Mouse (Mus musculus): ENCODE measurements at regions not wholly inside any gene's neighbourhood (a gene's known extent, or its start where the extent isn't known, plus 50 kb on each side); places are given as distances from the start of the nearest gene placed in this dataset.

DNA sequence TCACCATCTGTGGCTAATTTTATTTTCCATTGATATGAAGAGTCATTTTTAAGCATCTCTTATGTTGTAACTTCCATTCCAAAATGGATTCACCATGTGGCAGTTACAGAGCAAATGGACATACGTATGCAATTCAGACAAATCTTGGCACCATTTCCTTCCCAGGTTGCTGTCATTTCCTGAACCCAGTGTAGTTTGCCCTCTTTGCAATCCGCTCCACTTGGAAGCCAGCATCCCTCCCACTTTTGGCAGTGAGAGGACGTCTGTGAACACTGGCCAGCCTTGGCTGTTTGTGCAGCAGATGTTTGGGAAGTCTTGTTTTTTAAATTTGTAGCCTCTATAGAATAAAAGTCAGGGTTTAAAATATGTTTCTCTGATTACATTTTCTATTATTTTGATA, 510.6 kb upstream of the Cdh7 start:
- peak in 1 of 2 experiments; percentile 13 for DNase-seq (ENCODE audit: low spot score in 2 of 2)

DNA sequence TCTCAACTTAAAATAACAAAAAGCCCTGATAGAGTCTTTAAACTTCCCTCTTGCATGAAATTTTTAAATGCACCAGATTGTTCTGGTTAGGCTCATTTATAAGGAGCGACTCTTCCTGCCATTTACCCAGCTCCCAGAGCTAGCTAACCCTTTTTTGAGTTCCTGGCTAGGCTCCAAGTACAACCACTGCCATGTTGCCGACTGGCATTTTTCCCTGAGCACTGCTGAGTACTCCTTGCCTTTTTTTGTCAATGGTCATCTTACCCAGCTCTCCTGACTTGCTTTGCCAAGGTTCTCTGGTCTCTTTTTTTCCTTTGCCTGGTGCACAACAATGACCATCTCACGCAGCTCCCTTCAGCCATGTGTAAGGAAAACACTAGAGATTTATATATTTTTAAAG, 500.8 kb upstream of the Cdh7 start:
- peak in 1 of 2 experiments; percentile 15 for DNase-seq (ENCODE audit: low spot score in 2 of 2)

DNA sequence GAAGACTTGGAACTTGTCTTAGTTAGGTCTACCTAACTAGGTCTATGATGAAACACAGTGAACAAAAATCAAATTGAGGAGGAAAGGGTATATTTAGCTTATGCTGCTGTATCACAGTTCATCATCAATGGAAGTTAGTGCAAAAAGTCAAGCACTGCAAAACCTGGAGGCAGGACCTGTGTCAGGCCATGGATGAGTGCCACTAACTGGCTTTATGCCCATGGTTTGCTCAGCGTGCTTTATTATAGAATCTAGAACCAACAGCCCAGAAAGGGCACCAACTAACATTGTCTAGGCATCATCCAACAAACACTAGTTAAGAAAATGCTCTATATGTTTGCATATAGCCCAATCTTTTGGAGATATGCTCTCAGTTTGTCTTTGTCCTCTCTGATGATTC, 486.3 kb upstream of the Cdh7 start:
- no peak for DNase-seq (ENCODE audit: low spot score in 2 of 2)

DNA sequence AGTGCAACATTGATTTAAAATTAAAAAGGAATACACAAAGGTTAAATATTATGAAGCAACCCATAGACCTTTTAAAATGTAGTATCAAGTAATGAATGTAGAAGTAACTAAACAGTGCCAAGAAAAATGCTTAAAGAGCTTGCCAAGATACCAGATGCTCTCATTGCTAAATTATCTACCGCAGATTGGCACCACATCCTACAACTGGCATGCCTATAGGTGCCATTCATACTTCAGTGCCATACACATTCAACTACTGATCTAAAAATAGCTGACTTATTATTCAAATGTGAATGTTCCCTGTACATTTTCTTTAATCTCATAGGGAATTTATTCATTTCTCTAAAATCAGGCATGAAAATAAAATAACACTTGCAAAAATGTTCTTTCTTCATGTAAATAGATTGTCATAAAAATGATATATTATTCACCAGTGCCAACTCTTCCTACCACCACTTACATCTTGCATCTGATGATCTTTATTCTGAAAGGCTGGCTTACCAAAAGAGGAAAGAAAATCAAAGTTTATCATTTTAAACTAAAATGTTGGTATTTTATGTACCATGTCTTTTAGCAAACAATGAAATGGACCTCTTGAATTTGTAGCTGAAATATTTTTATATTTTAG, 469.5 kb upstream of the Cdh7 start:
- DNase-seq (ENCODE audit: low spot score in 2 of 2), result no peak

DNA sequence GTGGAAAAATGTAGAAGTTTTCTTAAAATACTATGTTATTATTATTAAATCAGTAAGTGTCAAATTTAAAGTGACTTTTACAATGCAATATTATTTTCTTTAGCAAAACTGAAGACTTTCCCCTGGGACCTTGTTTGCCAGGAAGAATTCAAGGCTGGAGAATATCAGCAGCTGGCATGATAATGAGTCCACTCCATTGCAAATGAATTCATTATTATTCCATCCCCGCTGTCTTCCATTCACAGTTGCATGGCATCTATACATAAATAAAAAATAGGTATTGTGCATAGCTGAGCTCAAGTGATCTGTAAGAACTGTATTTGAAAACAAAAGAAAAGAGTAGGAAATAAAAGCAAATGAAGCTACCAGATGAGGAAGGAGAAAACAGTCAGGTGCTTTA, 467.9 kb upstream of the Cdh7 start:
- DNase-seq (ENCODE audit: low spot score in 2 of 2), result no peak

Measured in layer of hippocampus, postnatal 10 days (tissue).